Mouse (Mus musculus) MEL (cell line): Measurements from ENCODE around the gene Myo5a. TPM values are rescaled to one million over a fixed set of nuclear protein-coding genes. Genes with fewer than 3 reads are reported as not detected.

Experiments
- DNase-seq: peaks from one replicate; pipeline ENCODE4 v3.0.0; 2011; ENCODE audit warnings: low read depth, low spot score
- H3K27ac ChIP-seq: 2 replicates; pipeline ENCODE4 v1.5.1; 2012; ENCODE audit warnings: low read depth, mild to moderate bottlenecking, control low read depth, low read length, moderate library complexity; ENCODE audit not compliant: control insufficient read depth
- H3K27me3 ChIP-seq, 2 experiments: fragments of 150-350 bp in 1 of 2; sonication (generic) in 1 of 2; 2 replicates each; pipeline ENCODE4 v1.6.1; 2012; ENCODE audit warnings: low read length in 2 of 2, mild to moderate bottlenecking in 2 of 2, improper control_type of control experiment in 1 of 2, moderate library complexity in 1 of 2; ENCODE audit not compliant: insufficient read depth in 2 of 2, control insufficient read depth in 1 of 2
- H3K36me3 ChIP-seq, 2 experiments: 2 replicates each; pipeline ENCODE4 v1.6.1; 2012 to 2014; ENCODE audit warnings: low read length in 2 of 2, improper control_type of control experiment in 1 of 2, inconsistent platforms in 1 of 2, mild to moderate bottlenecking in 1 of 2; ENCODE audit not compliant: insufficient read depth in 2 of 2, control insufficient read depth in 1 of 2
- H3K4me1 ChIP-seq, 2 experiments: fragments of 150-350 bp in 1 of 2; sonication (generic) in 1 of 2; 2 replicates each; pipeline ENCODE4 v1.6.1; 2012; ENCODE audit warnings: low read length in 2 of 2, improper control_type of control experiment in 1 of 2, mild to moderate bottlenecking in 1 of 2; ENCODE audit not compliant: insufficient read depth in 2 of 2, control insufficient read depth in 1 of 2
- H3K4me3 ChIP-seq, 2 experiments: fragments of 150-350 bp in 1 of 2; sonication (generic) in 1 of 2; 2 replicates each; pipeline ENCODE4 v1.5.1; 2012; ENCODE audit warnings: low read depth in 2 of 2, low read length in 2 of 2, mild to moderate bottlenecking in 2 of 2, moderate library complexity in 2 of 2, control low read depth in 1 of 2, improper control_type of control experiment in 1 of 2; ENCODE audit not compliant: control insufficient read depth in 1 of 2, insufficient read depth in 1 of 2
- H3K79me2 ChIP-seq: 2 replicates; pipeline ENCODE4 v1.6.1; 2012; ENCODE audit warnings: mild to moderate bottlenecking, low read length, moderate library complexity; ENCODE audit not compliant: control insufficient read depth, poor library complexity, insufficient read depth
- H3K9ac ChIP-seq: 2 replicates; pipeline ENCODE4 v1.6.1; 2012; ENCODE audit warnings: low read depth, mild to moderate bottlenecking, control low read depth, low read length, moderate library complexity; ENCODE audit not compliant: control insufficient read depth, poor library complexity, severe bottlenecking
- H3K9me3 ChIP-seq: fragments of 150-350 bp; sonication (generic); replicated peaks from 2 replicates; pipeline ENCODE4 v1.6.1; 2012; ENCODE audit warnings: mild to moderate bottlenecking, low read length, improper control_type of control experiment, moderate library complexity; ENCODE audit not compliant: insufficient read depth
- BHLHE40 ChIP-seq: IDR thresholded peaks from 2 replicates; pipeline ENCODE4 v1.6.1; 2012; ENCODE audit warnings: low read depth, mild to moderate bottlenecking, inconsistent platforms, low read length, improper control_type of control experiment, borderline replicate concordance
- CHD2 ChIP-seq: IDR thresholded peaks from 2 replicates; pipeline ENCODE4 v1.6.1; 2011; ENCODE audit warnings: low read length, improper control_type of control experiment
- CTCF ChIP-seq, 3 experiments: IDR thresholded peaks in 2 of 3; conservative IDR thresholded peaks in 1 of 3; 2 replicates each; pipeline ENCODE4 v1.5.1; 2011 to 2012; ENCODE audit warnings: low read length in 3 of 3, low read depth in 2 of 3, mild to moderate bottlenecking in 2 of 3, improper control_type of control experiment in 1 of 3, inconsistent platforms in 1 of 3, mixed read lengths in 1 of 3, moderate library complexity in 1 of 3; ENCODE audit not compliant: control insufficient read depth in 1 of 3, insufficient read depth in 1 of 3, poor library complexity in 1 of 3, severe bottlenecking in 1 of 3
- E2F4 ChIP-seq: IDR thresholded peaks from 2 replicates; pipeline ENCODE4 v1.6.1; 2011; ENCODE audit warnings: low read depth, low read length, improper control_type of control experiment, borderline replicate concordance
- ELF1 ChIP-seq: IDR thresholded peaks from 2 replicates; pipeline ENCODE4 v1.6.1; 2014; ENCODE audit warnings: low read depth, mild to moderate bottlenecking, inconsistent platforms, low read length, improper control_type of control experiment, moderate library complexity
- EP300 ChIP-seq, 2 experiments: IDR thresholded peaks; 2 replicates each; pipeline ENCODE4 v1.6.1; 2011; ENCODE audit warnings: improper control_type of control experiment in 2 of 2, low read length in 2 of 2, low read depth in 1 of 2, mild to moderate bottlenecking in 1 of 2
- ETS1 ChIP-seq: IDR thresholded peaks from 2 replicates; pipeline ENCODE4 v1.6.1; 2012; ENCODE audit warnings: low read depth, mild to moderate bottlenecking, inconsistent platforms, low read length, improper control_type of control experiment, moderate library complexity
- GATA1 ChIP-seq: IDR thresholded peaks from 2 replicates; pipeline ENCODE4 v1.6.1; 2011; ENCODE audit warnings: low read depth, low read length, improper control_type of control experiment
- HCFC1 ChIP-seq: IDR thresholded peaks from 2 replicates; pipeline ENCODE4 v1.6.1; 2012; ENCODE audit warnings: low read depth, mild to moderate bottlenecking, inconsistent platforms, low read length, improper control_type of control experiment, moderate library complexity
- KAT2A ChIP-seq: conservative IDR thresholded peaks from 2 replicates; pipeline ENCODE4 v1.6.1; 2012; ENCODE audit warnings: low read depth, low read length, improper control_type of control experiment, inconsistent platforms
- MAFK ChIP-seq: IDR thresholded peaks from 2 replicates; pipeline ENCODE4 v1.6.1; 2011; ENCODE audit warnings: low read depth, mild to moderate bottlenecking, low read length, improper control_type of control experiment, borderline replicate concordance
- MAX ChIP-seq: IDR thresholded peaks from 2 replicates; pipeline ENCODE4 v1.6.1; 2011; ENCODE audit warnings: low read length, improper control_type of control experiment
- MAZ ChIP-seq: IDR thresholded peaks from 2 replicates; pipeline ENCODE4 v1.6.1; 2012; ENCODE audit warnings: low read depth, mild to moderate bottlenecking, inconsistent platforms, low read length, improper control_type of control experiment
- MEF2A ChIP-seq: IDR thresholded peaks from 2 replicates; pipeline ENCODE4 v1.6.1; 2014; ENCODE audit warnings: low read depth, mild to moderate bottlenecking, inconsistent platforms, low read length, improper control_type of control experiment; ENCODE audit not compliant: poor library complexity, insufficient replicate concordance, severe bottlenecking; ENCODE audit errors: extremely low read depth
- MXI1 ChIP-seq: IDR thresholded peaks from 2 replicates; pipeline ENCODE4 v1.6.1; 2011; ENCODE audit warnings: mild to moderate bottlenecking, low read depth, low read length, improper control_type of control experiment
- MYB ChIP-seq: IDR thresholded peaks from 2 replicates; pipeline ENCODE4 v1.6.1; 2011; ENCODE audit warnings: mild to moderate bottlenecking, low read depth, low read length, improper control_type of control experiment
- MYC ChIP-seq: IDR thresholded peaks from 2 replicates; pipeline ENCODE4 v1.6.1; 2011; ENCODE audit warnings: low read depth, mild to moderate bottlenecking, low read length, improper control_type of control experiment, moderate library complexity
- NELFE ChIP-seq: IDR thresholded peaks from 2 replicates; pipeline ENCODE4 v1.6.1; 2011; ENCODE audit warnings: low read depth, low read length, improper control_type of control experiment
- RAD21 ChIP-seq: IDR thresholded peaks from 2 replicates; pipeline ENCODE4 v1.6.1; 2011; ENCODE audit warnings: mild to moderate bottlenecking, low read depth, low read length, improper control_type of control experiment
- RCOR1 ChIP-seq: IDR thresholded peaks from 2 replicates; pipeline ENCODE4 v1.6.1; 2012; ENCODE audit warnings: low read depth, mild to moderate bottlenecking, inconsistent platforms, low read length, improper control_type of control experiment
- SIN3A ChIP-seq: IDR thresholded peaks from 2 replicates; pipeline ENCODE4 v1.6.1; 2012; ENCODE audit warnings: low read length, improper control_type of control experiment, inconsistent platforms
- SMC3 ChIP-seq: IDR thresholded peaks from 2 replicates; pipeline ENCODE4 v1.6.1; 2011; ENCODE audit warnings: low read depth, low read length, improper control_type of control experiment
- TAL1 ChIP-seq: IDR thresholded peaks from 2 replicates; pipeline ENCODE4 v1.6.1; 2012; ENCODE audit warnings: mild to moderate bottlenecking, inconsistent platforms, low read length, moderate library complexity, mixed read lengths
- TBP ChIP-seq: IDR thresholded peaks from 2 replicates; pipeline ENCODE4 v1.8.0; 2011; ENCODE audit warnings: low read depth, low read length, improper control_type of control experiment
- UBTF ChIP-seq: IDR thresholded peaks from 2 replicates; pipeline ENCODE4 v1.6.1; 2012; ENCODE audit warnings: low read depth, mild to moderate bottlenecking, inconsistent platforms, low read length, improper control_type of control experiment, moderate library complexity, borderline replicate concordance; ENCODE audit not compliant: insufficient read depth
- USF1 ChIP-seq: IDR thresholded peaks from 2 replicates; pipeline ENCODE4 v1.6.1; 2014; ENCODE audit warnings: low read depth, mild to moderate bottlenecking, inconsistent platforms, low read length, improper control_type of control experiment, moderate library complexity
- USF2 ChIP-seq, 2 experiments: IDR thresholded peaks; 2 replicates each; pipeline ENCODE4 v1.6.1; 2011 to 2012; ENCODE audit warnings: improper control_type of control experiment in 2 of 2, low read length in 2 of 2, borderline replicate concordance in 1 of 2, inconsistent platforms in 1 of 2, low read depth in 1 of 2, mild to moderate bottlenecking in 1 of 2; ENCODE audit not compliant: insufficient read depth in 1 of 2
- ZKSCAN1 ChIP-seq: IDR thresholded peaks from 2 replicates; pipeline ENCODE4 v1.6.1; 2012; ENCODE audit warnings: low read depth, mild to moderate bottlenecking, inconsistent platforms, low read length, improper control_type of control experiment, moderate library complexity
- ZMIZ1 ChIP-seq: IDR thresholded peaks from 2 replicates; pipeline ENCODE4 v1.6.1; 2012; ENCODE audit warnings: low read depth, mild to moderate bottlenecking, inconsistent platforms, low read length, improper control_type of control experiment, moderate library complexity
- polyA plus RNA-seq, 2 experiments: library from polyadenylated mRNA; stranded (reverse) in 1 of 2; unstranded in 1 of 2; fragments of >175 nt in 1 of 2; fragments of >200 nt in 1 of 2; gene quantifications; 2 replicates each; pipeline versions ENCODE4 v1.2.1 to v1.2.4; 2012; ENCODE audit warnings: low replicate concordance in 2 of 2, low read depth in 1 of 2; ENCODE audit not compliant: insufficient read length in 2 of 2, insufficient read depth in 1 of 2, missing spikeins in 1 of 2
- total RNA-seq: library from RNA; depleted of rRNA; stranded (reverse); fragments of 300-350 nt; gene quantifications from 2 replicates; pipeline ENCODE4 v1.2.3, GENCODE M21; 2012

Myo5a gene
- total and polyA plus RNA-seq, 3 experiments = 18.9 to 208 (median 49.0) TPM

DNA sequence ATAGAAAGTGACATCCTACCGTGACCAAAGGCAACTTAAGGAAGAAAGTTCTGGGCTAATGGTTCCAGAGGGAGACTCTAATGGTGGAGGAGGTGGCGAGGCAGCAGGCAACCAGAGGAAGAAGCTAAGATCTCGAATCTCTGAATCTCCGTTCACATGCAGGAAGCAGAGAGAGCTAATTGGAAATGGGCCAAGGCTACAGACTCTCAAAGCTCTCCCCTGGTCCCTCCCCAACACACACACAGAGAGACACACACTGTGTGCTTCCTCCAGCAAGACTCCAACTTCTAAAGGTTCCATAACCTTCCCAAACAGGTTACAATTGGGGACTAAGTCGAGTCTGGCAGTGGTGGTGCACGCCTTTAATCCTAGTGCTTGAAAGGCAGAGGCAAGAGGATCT lies 199.6 kb downstream of the Myo5a start:
- peak overlapping the region in 1 of 2 experiments; percentile 13; a peak in 1 of 4 replicates for H3K4me3 ChIP-seq
- no peaks in the 10 kb centered on the region for H3K9me3 ChIP-seq
- peaks cover 0 to 17% of the 10 kb centered on the region in 2 experiments; a peak in 2 of 4 replicates for H3K36me3 ChIP-seq
- H3K27me3 ChIP-seq = no peaks in the 10 kb centered on the region
- TF ChIP-seq ZMIZ1 (no peak), E2F4 (no peak), SIN3A (no peak; the same call in 1 of the 2 replicates), USF2 (IDR thresholded peaks at IDR 0.05; ENCODE audit: borderline replicate concordance in 1 of 2, insufficient read depth in 1 of 2, low read depth in 1 of 2, low read length in 2 of 2) (no peak), RCOR1 (peak; percentile 55; the same call in 1 of the 2 replicates), SMC3 (no peak), UBTF (no peak), ELF1 (0 out of 2 replicates have a peak, but pooled peaks have one; percentile 9), ETS1 (no peak; the same call in 1 of the 2 replicates), MXI1 (peak; percentile 32; the same call in 1 of the 2 replicates), EP300 (IDR thresholded peaks at IDR 0.05; ENCODE audit: low read depth in 1 of 2, low read length in 2 of 2) (peak in 1 of 2 experiments; percentile 43; a peak in 1 of 4 replicates), MAX (no peak), MYC (no peak), CHD2 (no peak), TBP (no peak), MAZ (no peak; the same call in 1 of the 2 replicates), ZKSCAN1 (peak; percentile 69), MEF2A (no peak), BHLHE40 (no peak)
- H3K27ac ChIP-seq = peak overlapping the region; percentile 38
- H3K9ac ChIP-seq = peak overlapping the region; percentile 13
- no peaks in the 10 kb centered on the region for H3K79me2 ChIP-seq
- peaks cover 12 to 20% of the 10 kb centered on the region in 2 experiments for H3K4me1 ChIP-seq
- DNase-seq = peak; percentile 85

DNA sequence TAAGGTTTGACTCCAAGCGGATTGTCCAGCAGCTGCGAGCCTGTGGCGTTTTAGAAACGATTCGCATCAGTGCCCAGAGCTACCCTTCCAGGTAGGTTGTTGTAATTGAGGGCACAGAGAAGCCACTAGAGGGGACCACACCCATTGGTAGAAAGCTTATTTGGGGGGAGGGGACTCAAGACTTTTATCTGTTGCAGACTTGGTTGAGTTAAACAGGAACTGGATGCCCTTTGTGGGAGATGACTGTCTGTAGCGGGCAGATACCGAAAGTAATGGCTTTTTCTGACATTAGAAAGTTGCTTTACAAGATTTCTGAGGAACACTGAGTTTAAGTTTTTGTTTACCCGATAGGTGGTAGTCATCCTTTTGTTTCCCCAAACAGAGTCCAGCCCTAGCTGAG lies 200.7 kb downstream of the Myo5a start:
- H3K4me1 ChIP-seq = peaks cover 12 to 20% of the 10 kb centered on the region in 2 experiments
- peak overlapping the region; percentile 67 for H3K27ac ChIP-seq
- H3K9me3 ChIP-seq = no peaks in the 10 kb centered on the region
- no peaks in the 10 kb centered on the region for H3K27me3 ChIP-seq
- DNase-seq = peak; percentile 86
- H3K79me2 ChIP-seq = no peaks in the 10 kb centered on the region
- H3K4me3 ChIP-seq = peak overlapping the region; percentile 41 to 52
- peaks cover 0 to 17% of the 10 kb centered on the region in 2 experiments; a peak in 2 of 4 replicates for H3K36me3 ChIP-seq
- peak overlapping the region; percentile 42 for H3K9ac ChIP-seq
- TF ChIP-seq EP300 (IDR thresholded peaks at IDR 0.05; ENCODE audit: low read depth in 1 of 2, low read length in 2 of 2) (peak; percentile 89 to 93), HCFC1 (peak; percentile 52; the same call in 1 of the 2 replicates), MYC (0 out of 2 replicates have a peak, but pooled peaks have one; percentile 23), TAL1 (peak; percentile 77), ETS1 (peak; percentile 87), BHLHE40 (0 out of 2 replicates have a peak, but pooled peaks have one; percentile 27), CHD2 (peak; percentile 37; the same call in 1 of the 2 replicates), MXI1 (peak; percentile 30; the same call in 1 of the 2 replicates), TBP (no peak), USF1 (no peak), SMC3 (peak; percentile 14; the same call in 1 of the 2 replicates), CTCF (IDR thresholded peaks at IDR 0.05 in 2 of 3, conservative IDR thresholded peaks at IDR 0.05 in 1 of 3; ENCODE audit: control insufficient read depth in 1 of 3, insufficient read depth in 1 of 3, low read depth in 2 of 3, low read length in 3 of 3, poor library complexity in 1 of 3, severe bottlenecking in 1 of 3) (peak in 1 of 3 experiments; percentile 5; a peak in 1 of 6 replicates), KAT2A (no peak), RCOR1 (peak; percentile 84), GATA1 (peak; percentile 92), MYB (no peak), MAFK (no peak), E2F4 (no peak), RAD21 (no peak; the same call in 1 of the 2 replicates), NELFE (no peak)
